Mouse (Mus musculus): ENCODE results near the gene Cyfip2. TPM values are rescaled to one million over a fixed set of nuclear protein-coding genes. Genes with fewer than 3 reads are reported as not detected.

Cyfip2 gene
- total and polyA plus RNA-seq, 2 experiments from 2014 or later = 79.1 to 162 TPM

- Histone ChIP-seq H3K4me2 (ENCODE audit: low read depth, low read length) (no peak overlapping the region), H3K4me3 (ENCODE audit: low read length) (no peak overlapping the region), H3K27ac (no peak overlapping the region), H3K9me3 (ENCODE audit: low read length) (no peaks in the 10 kb centered on the region), H3K27me3 (ENCODE audit: insufficient read depth, low read length) (no peaks in the 10 kb centered on the region), H3K36me3 (ENCODE audit: insufficient read depth, low read length) (no peaks in the 10 kb centered on the region), H3K4me1 (ENCODE audit: insufficient read depth, low read length) (peaks cover 14% of the 10 kb centered on the region), H3K9ac (replicated peaks; ENCODE audit: low read length) (no peak overlapping the region)
- no peak for TF ChIP-seq CTCF (IDR thresholded peaks at IDR 0.05; ENCODE audit: low read depth)
- ATAC-seq = no peak
- 77% methylated on average over 6 of the region's 6 CpGs for WGBS
- DNase-seq (ENCODE audit: low spot score) = no peak
Observed at GRCm38 (mm10) chr11:46313851-46314250, 1.2 kb upstream of the Cyfip2 start.

GRCm38 (mm10) chr11:46311703-46312522 lies 746 bp downstream of the Cyfip2 start:
- DNase-seq (ENCODE audit: low spot score) (peak; percentile 87), ATAC-seq (peak; percentile 80)
- no peaks in the 10 kb centered on the region for H3K27me3 ChIP-seq (ENCODE audit: insufficient read depth, low read length)
- peak overlapping the region; percentile 92 for H3K27ac ChIP-seq
- peak overlapping the region; percentile 89 for H3K4me3 ChIP-seq (ENCODE audit: low read length)
- H3K4me2 ChIP-seq (ENCODE audit: low read depth, low read length) = peak overlapping the region; percentile 83
- H3K36me3 ChIP-seq (ENCODE audit: insufficient read depth, low read length) = no peaks in the 10 kb centered on the region
- H3K4me1 ChIP-seq (ENCODE audit: insufficient read depth, low read length) = peaks cover 15% of the 10 kb centered on the region
- WGBS = under 1% methylated on average over 56 of the region's 71 CpGs
- TF ChIP-seq CTCF (IDR thresholded peaks at IDR 0.05; ENCODE audit: low read depth) = no peak; the same call in 1 of the 2 replicates
- H3K9ac ChIP-seq (replicated peaks; ENCODE audit: low read length) = peak overlapping the region; percentile 94
- no peaks in the 10 kb centered on the region for H3K9me3 ChIP-seq (ENCODE audit: low read length)

GRCm38 (mm10) chr11:46311181-46311702 lies 1.4 kb downstream of the Cyfip2 start:
- Histone ChIP-seq H3K4me3 (ENCODE audit: low read length) (peak overlapping the region; percentile 89), H3K27ac (peak overlapping the region; percentile 92), H3K27me3 (ENCODE audit: insufficient read depth, low read length) (no peaks in the 10 kb centered on the region), H3K9me3 (ENCODE audit: low read length) (no peaks in the 10 kb centered on the region), H3K36me3 (ENCODE audit: insufficient read depth, low read length) (no peaks in the 10 kb centered on the region), H3K9ac (replicated peaks; ENCODE audit: low read length) (peak overlapping the region; percentile 94), H3K4me1 (ENCODE audit: insufficient read depth, low read length) (peaks cover 15% of the 10 kb centered on the region), H3K4me2 (ENCODE audit: low read depth, low read length) (peak overlapping the region; percentile 83)
- DNase-seq (ENCODE audit: low spot score) (peak; percentile 46), ATAC-seq (peak; percentile 30)
- no peak for TF ChIP-seq CTCF (IDR thresholded peaks at IDR 0.05; ENCODE audit: low read depth)
- WGBS = 4% methylated on average over 14 of the region's 14 CpGs

GRCm38 (mm10) chr11:46310647-46311063 lies 2.0 kb downstream of the Cyfip2 start:
- H3K27me3 ChIP-seq (ENCODE audit: insufficient read depth, low read length) = no peaks in the 10 kb centered on the region
- H3K4me2 ChIP-seq (ENCODE audit: low read depth, low read length) = peak overlapping the region; percentile 83
- no peak for TF ChIP-seq CTCF (IDR thresholded peaks at IDR 0.05; ENCODE audit: low read depth)
- WGBS = 29% methylated on average over 5 of the region's 5 CpGs
- no peaks in the 10 kb centered on the region for H3K36me3 ChIP-seq (ENCODE audit: insufficient read depth, low read length)
- DNase-seq (ENCODE audit: low spot score) = peak; percentile 72
- peak; percentile 36 for ATAC-seq
- no peaks in the 10 kb centered on the region for H3K9me3 ChIP-seq (ENCODE audit: low read length)
- H3K4me3 ChIP-seq (ENCODE audit: low read length) = peak overlapping the region; percentile 89
- H3K4me1 ChIP-seq (ENCODE audit: insufficient read depth, low read length) = peaks cover 15% of the 10 kb centered on the region
- H3K9ac ChIP-seq (replicated peaks; ENCODE audit: low read length) = peak overlapping the region; percentile 94
- peak overlapping the region; percentile 92 for H3K27ac ChIP-seq

GRCm38 (mm10) chr11:46309808-46310555 lies 2.7 kb downstream of the Cyfip2 start:
- whole genome bisulfite sequencing = 16% methylated on average over 10 of the region's 10 CpGs
- H3K9ac ChIP-seq (replicated peaks; ENCODE audit: low read length) = peak overlapping the region; percentile 94; the same call in 1 of the 2 replicates

GRCm38 (mm10) chr11:46309111-46309741 lies 3.4 kb downstream of the Cyfip2 start:
- peak; percentile 16 for DNase-seq (ENCODE audit: low spot score)
- no peaks in the 10 kb centered on the region for H3K27me3 ChIP-seq (ENCODE audit: insufficient read depth, low read length)
- no peak for TF ChIP-seq CTCF (IDR thresholded peaks at IDR 0.05; ENCODE audit: low read depth)
- H3K4me1 ChIP-seq (ENCODE audit: insufficient read depth, low read length) = peaks cover 15% of the 10 kb centered on the region
- peak overlapping the region; percentile 1; the same call in 1 of the 2 replicates for H3K9ac ChIP-seq (replicated peaks; ENCODE audit: low read length)
- WGBS = 48% methylated on average over 20 of the region's 20 CpGs
- H3K4me3 ChIP-seq (ENCODE audit: low read length) = peak overlapping the region; percentile 89
- no peaks in the 10 kb centered on the region for H3K9me3 ChIP-seq (ENCODE audit: low read length)
- H3K27ac ChIP-seq = peak overlapping the region; percentile 92
- H3K36me3 ChIP-seq (ENCODE audit: insufficient read depth, low read length) = no peaks in the 10 kb centered on the region
- peak overlapping the region; percentile 83 for H3K4me2 ChIP-seq (ENCODE audit: low read depth, low read length)
- ATAC-seq = no peak

More at GRCm38 (mm10) chr11:46309808-46310555, 2.7 kb downstream of the Cyfip2 start:
- Histone ChIP-seq H3K36me3 (ENCODE audit: insufficient read depth, low read length) (no peaks in the 10 kb centered on the region), H3K4me2 (ENCODE audit: low read depth, low read length) (peak overlapping the region; percentile 83), H3K27me3 (ENCODE audit: insufficient read depth, low read length) (no peaks in the 10 kb centered on the region), H3K9me3 (ENCODE audit: low read length) (no peaks in the 10 kb centered on the region), H3K4me3 (ENCODE audit: low read length) (peak overlapping the region; percentile 89), H3K4me1 (ENCODE audit: insufficient read depth, low read length) (peaks cover 15% of the 10 kb centered on the region), H3K27ac (peak overlapping the region; percentile 92)
- peak; percentile 60 for DNase-seq (ENCODE audit: low spot score)
- TF ChIP-seq CTCF (IDR thresholded peaks at IDR 0.05; ENCODE audit: low read depth) = no peak
- ATAC-seq = peak; percentile 22

Data from hindbrain, postnatal 0 days (tissue).